Comparison of ENCODE assay signal across 9 mouse cellular contexts in the genomic region with DNA sequence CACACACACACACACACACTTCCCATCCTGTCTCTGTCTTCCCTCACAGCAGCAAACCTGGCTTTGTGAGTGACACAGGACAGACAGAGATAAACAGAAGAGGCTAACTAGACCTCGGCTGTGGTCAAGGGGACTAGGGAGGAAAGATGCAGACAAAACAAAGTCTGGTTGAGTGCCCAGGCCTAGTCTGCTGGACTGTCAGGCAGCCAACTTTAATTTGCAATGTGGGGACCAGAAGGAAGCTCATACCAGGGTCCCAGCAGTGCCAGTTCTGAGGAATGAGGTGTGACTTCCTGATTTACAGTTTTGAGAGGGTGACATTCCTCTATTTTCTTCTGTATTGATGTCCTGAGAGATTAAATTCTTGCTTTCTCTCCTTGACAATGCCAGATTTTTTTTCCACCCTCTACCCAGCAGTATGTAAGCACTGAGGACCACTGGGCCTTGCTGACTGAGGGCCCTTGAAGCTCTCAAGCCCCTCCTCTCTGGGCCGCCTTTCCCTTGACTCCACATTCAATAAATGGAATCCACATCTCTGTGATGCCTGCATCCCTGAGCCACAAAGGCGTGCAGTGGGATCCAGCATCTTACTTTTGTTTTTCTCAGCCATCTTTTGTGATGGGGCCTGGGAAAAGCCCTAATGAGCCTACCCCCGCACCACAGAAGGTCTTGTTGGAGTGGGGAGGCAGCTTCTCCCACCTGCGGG.
DNase-seq lines count a peak whose midpoint lies in the region; ATAC-seq and TF ChIP-seq lines count a peak whose summit lies in the region.
"Had no signal": no experiment of that assay in that cellular context is flagged by ENCODE, and none has a peak within 500 bp of the region (broad histone marks: within the 10 kb centered on the region; RNA-seq: fewer than 3 reads in every experiment).

No protein-coding gene starts in this region.

- no peaks in the 10 kb centered on the region for H3K36me3 ChIP-seq in heart, embryonic 10.5 days
- H3K36me3 ChIP-seq in forebrain, embryonic 10.5 days (replicated peaks): no peaks in the 10 kb centered on the region
- no peaks in the 10 kb centered on the region for H3K36me3 ChIP-seq in hindbrain, embryonic 16.5 days (ENCODE audit: control insufficient read depth, insufficient read depth, low read length)
- H3K36me3 ChIP-seq in midbrain, postnatal 0 days (ENCODE audit: insufficient read depth, low read length): no peaks in the 10 kb centered on the region

- H3K27me3 ChIP-seq in heart, embryonic 10.5 days (ENCODE audit: insufficient read depth, poor library complexity, severe bottlenecking): no peaks in the 10 kb centered on the region
- H3K27me3 ChIP-seq in forebrain, embryonic 10.5 days (ENCODE audit: poor library complexity, severe bottlenecking): no peaks in the 10 kb centered on the region
- no peaks in the 10 kb centered on the region for H3K27me3 ChIP-seq in hindbrain, embryonic 16.5 days (replicated peaks; ENCODE audit: control insufficient read depth, insufficient read depth, low read length)
- H3K27me3 ChIP-seq in midbrain, postnatal 0 days (ENCODE audit: insufficient read depth, low read length): no peaks in the 10 kb centered on the region

- no peaks in the 10 kb centered on the region for H3K9me3 ChIP-seq in heart, embryonic 10.5 days
- no peaks in the 10 kb centered on the region for H3K9me3 ChIP-seq in forebrain, embryonic 10.5 days
- no peaks in the 10 kb centered on the region for H3K9me3 ChIP-seq in hindbrain, embryonic 16.5 days (ENCODE audit: control insufficient read depth, low read length)
- no peaks in the 10 kb centered on the region for H3K9me3 ChIP-seq in midbrain, postnatal 0 days (ENCODE audit: low read length)

- no peak for DNase-seq in heart, embryonic 10.5 days (ENCODE audit: low spot score)
- DNase-seq in heart, adult 8-10 months (ENCODE audit: low spot score): no peak
- DNase-seq in forebrain, embryonic 10.5 days (ENCODE audit: extremely low spot score, low spot score): peak; percentile 55
- peak; percentile 44 for DNase-seq in midbrain, postnatal 0 days (ENCODE audit: low spot score)
- DNase-seq in gastrocnemius, postnatal 36 days: no peak
- no peak for DNase-seq in left cerebral cortex, adult 9 months (ENCODE audit: low spot score in 2 of 2)

- peak overlapping the region; percentile 57 for H3K9ac ChIP-seq in hindbrain, embryonic 16.5 days (ENCODE audit: low read depth, low read length)
- 0 out of 2 replicates have a peak overlapping the region, but pooled peaks have one; percentile 13 for H3K9ac ChIP-seq in midbrain, postnatal 0 days (replicated peaks; ENCODE audit: low read length, poor library complexity, severe bottlenecking)

- H3K27ac ChIP-seq in heart, embryonic 10.5 days: peak overlapping the region; percentile 69
- H3K27ac ChIP-seq in forebrain, embryonic 10.5 days: peak overlapping the region; percentile 85
- peak overlapping the region; percentile 63 for H3K27ac ChIP-seq in hindbrain, embryonic 16.5 days (ENCODE audit: low read depth, low read length)
- peak overlapping the region; percentile 47; the same call in 1 of the 2 replicates for H3K27ac ChIP-seq in midbrain, postnatal 0 days (ENCODE audit: low read depth, low read length)
- H3K27ac ChIP-seq: macrophage had no signal

- no peak overlapping the region for H3K4me3 ChIP-seq in heart, embryonic 10.5 days
- H3K4me3 ChIP-seq in forebrain, embryonic 10.5 days: peak overlapping the region; percentile 22; the same call in 1 of the 2 replicates
- H3K4me3 ChIP-seq in hindbrain, embryonic 16.5 days (ENCODE audit: low read length): no peak overlapping the region
- no peak overlapping the region for H3K4me3 ChIP-seq in midbrain, postnatal 0 days (ENCODE audit: low read depth, low read length)

- peak overlapping the region; percentile 23; the same call in 1 of the 2 replicates for H3K4me2 ChIP-seq in hindbrain, embryonic 16.5 days (ENCODE audit: low read length)
- H3K4me2 ChIP-seq in midbrain, postnatal 0 days (ENCODE audit: low read depth, low read length, poor library complexity, severe bottlenecking): no peak overlapping the region

- ATAC-seq in hindbrain, embryonic 16.5 days: peak; percentile 74
- peak; percentile 45; the same call in 1 of the 2 replicates for ATAC-seq in midbrain, postnatal 0 days (ENCODE audit: low FRiP score)
- ATAC-seq in megakaryocyte, adult 5-6 weeks (ENCODE audit: poor library complexity, severe bottlenecking): no peak

- peaks cover 47% of the 10 kb centered on the region for H3K4me1 ChIP-seq in heart, embryonic 10.5 days
- H3K4me1 ChIP-seq in forebrain, embryonic 10.5 days: peaks cover 37% of the 10 kb centered on the region
- H3K4me1 ChIP-seq in hindbrain, embryonic 16.5 days (ENCODE audit: control insufficient read depth, insufficient read depth, low read depth, low read length): peaks cover 13% of the 10 kb centered on the region
- peaks cover 4% of the 10 kb centered on the region; the same call in 1 of the 2 replicates for H3K4me1 ChIP-seq in midbrain, postnatal 0 days (ENCODE audit: insufficient read depth, low read length)

- intact Hi-C loops in gastrocnemius, postnatal 36 days (cut with DNase I): no loop called here

- WGBS in heart, embryonic 10.5 days: 31% methylated on average over 5 of the region's 5 CpGs
- WGBS in forebrain, embryonic 10.5 days: 18% methylated on average over 5 of the region's 5 CpGs
- 18% methylated on average over 5 of the region's 5 CpGs for WGBS in hindbrain, embryonic 16.5 days
- 19% methylated on average over 5 of the region's 5 CpGs for WGBS in midbrain, postnatal 0 days

- TF ChIP-seq CTCF in midbrain, postnatal 0 days (IDR thresholded peaks at IDR 0.05): no peak

Comparison
In these comparisons a context has a peak if more than half of its experiments do, and no peak if none do; other contexts are left out.
1. DNase-seq: peak in forebrain, embryonic 10.5 days (single experiment) and midbrain, postnatal 0 days (single experiment); none in heart, embryonic 10.5 days (single experiment), heart, adult 8-10 months (single experiment), gastrocnemius, postnatal 36 days (0 of 2) and left cerebral cortex, adult 9 months (0 of 2).
2. Peak in every context shown above with its lines, with median percentiles within 50 percentile points of each other: H3K27ac ChIP-seq.